Mouse (Mus musculus) C2C12 (cell line): ENCODE measurements around the gene Kcnd3.

ENCODE experiments used
- CTCF ChIP-seq: IDR thresholded peaks from one replicate; pipeline ENCODE4 v1.5.1; 2011; ENCODE audit not compliant: control insufficient read depth, insufficient read depth, insufficient read length
- MAX ChIP-seq: IDR thresholded peaks from one replicate; pipeline ENCODE4 v1.6.1; 2011; ENCODE audit warnings: mild to moderate bottlenecking, control low read depth
- MYOG ChIP-seq: IDR thresholded peaks from one replicate; pipeline ENCODE4 v1.6.1; 2011; ENCODE audit not compliant: control insufficient read depth, insufficient read length; ENCODE audit errors: extremely low read depth
- USF1 ChIP-seq: IDR thresholded peaks from one replicate; pipeline ENCODE4 v1.6.1; 2011; ENCODE audit warnings: low read depth, mild to moderate bottlenecking, control low read depth, moderate library complexity

- TF ChIP-seq CTCF (no peak), MYOG (no peak), MAX (no peak), USF1 (no peak)
Measured at GRCm38 (mm10) chr3:105404077-105404446, 48.1 kb upstream of the Kcnd3 start.
